Mouse (Mus musculus) bone marrow macrophage, adult 2 months (primary cell): ENCODE measurements around the gene Sp140. TPM values are rescaled to one million over a fixed set of nuclear protein-coding genes. Genes with fewer than 3 reads are reported as not detected.
"Not testable (repeated sequence)": the region's sequence is repeated elsewhere in the genome, so short reads cannot be mapped to it uniquely, and the experiment has no call there.

Experiments
- H3K27ac ChIP-seq: 2 replicates; pipeline ENCODE4 v1.5.1; 2012; ENCODE audit warnings: low read depth, low read length; ENCODE audit not compliant: insufficient read depth
- H3K4me1 ChIP-seq: 2 replicates; pipeline ENCODE4 v1.6.1; 2012; ENCODE audit warnings: low read length; ENCODE audit not compliant: control insufficient read depth, insufficient read depth
- H3K4me3 ChIP-seq: 2 replicates; pipeline ENCODE4 v1.5.1; 2012; ENCODE audit warnings: mild to moderate bottlenecking, low read length, moderate library complexity; ENCODE audit not compliant: insufficient read depth
- polyA plus RNA-seq: library from polyadenylated mRNA; stranded (reverse); fragments of >200 nt; gene quantifications from 2 replicates; pipeline ENCODE4 v1.2.4, GENCODE M21; 2012; ENCODE audit not compliant: missing spikeins, insufficient read depth, insufficient read length

The Sp140 gene
- 69.8 and 72.9 TPM in 2 replicates for polyA plus RNA-seq

DNA sequence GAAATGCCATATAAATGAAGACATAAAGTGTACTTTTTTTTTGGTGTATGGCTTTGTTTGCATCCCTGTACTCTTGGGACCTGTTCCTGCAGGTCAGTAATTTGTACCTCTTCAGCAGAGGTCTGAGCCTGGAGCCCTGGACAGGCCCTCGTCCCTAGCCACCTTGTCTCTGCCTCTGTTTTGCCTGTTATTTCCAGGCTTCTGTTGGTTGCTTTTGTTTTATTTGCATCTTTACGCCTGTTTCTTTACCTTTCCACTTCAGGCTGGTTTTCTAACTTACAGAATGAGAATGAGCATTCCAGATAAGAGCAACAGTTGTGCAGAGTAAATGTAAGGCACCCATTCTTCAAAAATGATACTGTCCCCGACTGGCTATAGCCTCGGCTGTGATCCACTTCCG, at the start of gene Sp140:
Gene Sp140 (plus strand): TSS at position 301 of the 400 bp plus-strand sequence.
- H3K4me1 ChIP-seq, result not testable (repeated sequence)
- H3K27ac ChIP-seq, result peak within 1 kb of the TSS; percentile 42
- peak within 1 kb of the TSS; percentile 50 for H3K4me3 ChIP-seq

- H3K4me1 ChIP-seq, H3K4me3 ChIP-seq, H3K27ac ChIP-seq: not testable (repeated sequence)
Observed at GRCm38 (mm10) chr1:85555261-85555660, 44.9 kb upstream of the Sp140 start.

DNA sequence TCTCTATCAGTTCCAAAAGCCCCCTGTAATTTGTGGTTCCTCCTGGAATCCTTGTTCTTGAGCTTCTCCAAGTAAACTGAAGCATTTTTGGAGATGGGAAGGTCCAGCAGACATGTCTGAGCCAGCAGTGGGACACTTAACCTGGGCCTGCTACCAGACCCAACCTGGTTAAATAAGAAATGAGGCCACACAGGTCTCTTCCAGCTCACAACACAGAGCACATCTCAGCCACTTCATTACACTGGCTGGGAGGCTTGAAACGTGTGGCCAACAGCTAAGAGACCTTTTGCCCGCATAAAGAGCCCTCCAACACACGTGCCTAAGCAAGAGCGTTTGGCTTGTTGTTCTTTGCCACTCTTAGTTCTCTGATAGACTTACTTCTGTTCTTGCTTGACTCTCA, 26.6 kb upstream of the Sp140 start:
- H3K4me3 ChIP-seq, H3K4me1 ChIP-seq: not testable (repeated sequence)

DNA sequence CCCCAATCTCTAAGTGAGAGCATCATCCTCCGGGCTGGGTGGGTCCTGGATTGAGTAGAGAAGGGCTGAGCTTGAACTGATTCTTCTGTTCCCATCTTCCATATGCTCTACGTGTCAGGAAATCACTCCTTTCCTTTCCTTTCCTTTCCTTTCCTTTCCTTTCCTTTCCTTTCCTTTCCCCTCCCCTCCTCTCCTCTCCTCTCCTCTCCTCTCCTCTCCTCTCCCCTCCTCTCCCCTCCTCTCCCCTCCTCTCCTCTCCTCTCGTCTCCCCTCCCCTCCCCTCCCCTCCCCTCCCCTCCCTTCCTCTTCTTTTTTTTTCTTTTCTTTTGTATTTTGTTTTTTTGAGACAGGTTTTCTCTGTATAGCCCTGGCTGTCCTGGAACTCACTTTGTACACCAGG, 24.8 kb upstream of the Sp140 start, which contains the start of gene G530012D18Rik:
Gene G530012D18Rik (plus strand): TSS at position 301 of the 400 bp plus-strand sequence.
- not testable (repeated sequence) for H3K4me3 ChIP-seq, H3K27ac ChIP-seq, H3K4me1 ChIP-seq

More for the DNA sequence above, 26.6 kb upstream of the Sp140 start:
- H3K27ac ChIP-seq, result not testable (repeated sequence)

DNA sequence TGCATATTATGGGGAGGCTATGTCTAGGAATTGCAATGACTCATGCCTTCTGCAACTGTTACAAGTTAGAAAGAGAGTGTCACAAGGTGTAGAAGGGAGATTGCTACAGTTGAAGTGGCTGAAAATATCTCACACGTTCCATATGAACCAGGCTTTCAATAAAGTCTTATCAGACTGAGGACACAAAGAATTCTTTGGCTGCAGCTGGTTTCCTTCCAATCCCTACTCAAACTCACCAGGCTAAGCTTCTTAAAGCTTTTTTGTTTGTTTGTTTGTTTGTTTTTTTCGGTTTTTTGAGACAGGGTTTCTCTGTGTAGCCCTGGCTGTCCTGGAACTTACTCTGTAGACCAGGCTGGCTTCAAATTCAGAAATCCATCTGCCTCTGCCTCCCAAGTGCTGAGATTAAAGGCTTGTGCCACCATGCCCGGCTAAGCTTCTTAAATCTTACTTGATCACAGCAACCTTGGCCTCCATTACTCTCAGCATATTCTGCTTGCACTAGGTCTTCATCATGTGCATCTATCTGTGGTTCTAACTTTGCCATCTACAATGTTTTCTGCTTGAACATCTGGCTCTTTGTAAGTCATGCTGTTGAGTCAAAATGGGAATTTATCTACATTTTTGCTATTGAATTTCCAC, 21.7 kb upstream of the Sp140 start:
- H3K4me3 ChIP-seq, H3K4me1 ChIP-seq, H3K27ac ChIP-seq: not testable (repeated sequence)

DNA sequence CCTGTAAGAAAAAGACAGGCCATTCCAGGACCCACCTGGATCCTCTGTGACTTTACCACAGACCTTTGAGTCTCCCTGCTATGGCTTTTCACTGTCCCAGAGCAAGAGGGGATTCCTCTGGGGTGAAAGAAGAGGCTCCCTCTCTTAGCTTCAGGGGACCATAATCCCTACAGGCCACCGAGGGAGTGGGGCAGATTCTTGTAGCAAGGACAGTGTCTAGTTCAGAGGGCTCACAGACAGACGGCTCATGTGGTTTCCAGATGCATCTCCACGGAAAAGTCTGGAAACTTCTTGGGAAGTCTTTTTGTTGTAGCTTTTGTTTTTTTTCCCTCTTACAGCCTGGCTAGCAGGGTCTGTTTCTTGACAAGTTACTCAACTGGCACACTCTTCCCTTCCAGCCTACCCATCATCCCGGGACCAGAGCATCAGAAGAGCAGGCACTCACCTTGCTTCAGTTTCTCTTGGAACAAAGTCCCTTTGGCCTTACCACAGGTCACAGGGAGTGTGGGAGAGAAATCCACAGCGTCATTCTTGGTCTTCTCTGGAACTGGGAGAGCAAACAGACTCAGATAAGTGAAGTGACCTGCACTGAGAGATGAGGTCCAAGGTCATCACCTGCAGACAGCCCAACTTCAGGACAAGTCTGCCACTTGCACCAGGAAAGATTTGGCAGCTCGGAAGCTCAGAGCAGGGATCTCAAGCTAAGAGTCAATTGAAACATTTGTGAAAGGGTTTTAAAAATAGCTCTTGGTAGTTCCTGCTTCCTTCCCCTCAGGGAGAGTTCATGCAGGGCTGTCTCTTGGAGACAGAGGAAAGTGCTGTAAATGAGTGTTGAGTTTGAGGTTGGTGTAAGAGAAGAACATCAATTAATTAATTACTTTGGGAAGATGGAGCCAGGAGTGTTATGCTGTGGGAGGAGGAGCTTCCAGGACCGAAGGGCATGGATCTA, 20.7 kb upstream of the Sp140 start:
- H3K4me1 ChIP-seq, H3K4me3 ChIP-seq, H3K27ac ChIP-seq: not testable (repeated sequence)

- not testable (repeated sequence) for H3K4me1 ChIP-seq, H3K27ac ChIP-seq, H3K4me3 ChIP-seq
Observed at GRCm38 (mm10) chr1:85580148-85580534, 20.0 kb upstream of the Sp140 start.

GRCm38 (mm10) chr1:85580578-85580977, 19.6 kb upstream of the Sp140 start:
- not testable (repeated sequence) for H3K27ac ChIP-seq, H3K4me3 ChIP-seq, H3K4me1 ChIP-seq

DNA sequence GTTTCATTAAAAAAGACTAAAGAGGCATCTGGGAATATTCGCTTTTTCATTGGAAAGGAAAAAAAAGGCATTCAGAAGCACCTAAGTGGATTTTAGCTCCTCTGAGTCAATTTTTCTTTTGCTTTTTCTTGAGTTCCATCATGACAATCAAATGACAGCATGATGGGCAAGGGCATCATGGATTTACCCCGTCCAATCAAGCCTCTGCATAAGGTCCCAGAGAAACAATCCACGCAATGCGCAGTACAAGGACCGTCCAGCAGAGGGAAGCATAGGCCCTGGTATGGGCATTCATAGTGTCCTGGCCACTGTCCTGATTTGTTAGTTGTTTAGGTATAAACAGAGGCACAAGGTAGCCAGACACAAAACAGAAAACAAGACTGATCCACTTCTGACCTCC, 18.7 kb upstream of the Sp140 start:
- H3K27ac ChIP-seq, H3K4me1 ChIP-seq, H3K4me3 ChIP-seq: not testable (repeated sequence)

DNA sequence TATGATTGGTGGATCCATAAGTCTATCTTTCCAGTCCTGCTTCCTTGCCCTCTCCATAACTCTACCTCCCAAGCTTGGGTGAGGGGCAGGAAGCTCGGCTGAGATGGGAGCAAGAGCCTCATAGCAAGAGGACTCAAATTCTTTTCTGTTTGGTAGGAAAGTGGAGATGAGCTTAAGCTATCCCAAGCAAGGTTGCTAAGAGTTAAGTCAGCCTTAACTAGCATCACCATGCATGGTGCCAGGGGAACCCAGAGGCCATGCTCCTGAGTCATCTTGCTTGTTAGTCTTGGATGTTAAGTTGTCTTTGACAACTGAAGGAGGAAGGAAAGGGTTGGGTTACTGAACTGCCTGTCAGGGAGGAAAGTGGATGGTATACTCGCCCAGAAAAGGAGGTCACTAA, 11.5 kb upstream of the Sp140 start:
- H3K4me1 ChIP-seq, H3K4me3 ChIP-seq, H3K27ac ChIP-seq: not testable (repeated sequence)

DNA sequence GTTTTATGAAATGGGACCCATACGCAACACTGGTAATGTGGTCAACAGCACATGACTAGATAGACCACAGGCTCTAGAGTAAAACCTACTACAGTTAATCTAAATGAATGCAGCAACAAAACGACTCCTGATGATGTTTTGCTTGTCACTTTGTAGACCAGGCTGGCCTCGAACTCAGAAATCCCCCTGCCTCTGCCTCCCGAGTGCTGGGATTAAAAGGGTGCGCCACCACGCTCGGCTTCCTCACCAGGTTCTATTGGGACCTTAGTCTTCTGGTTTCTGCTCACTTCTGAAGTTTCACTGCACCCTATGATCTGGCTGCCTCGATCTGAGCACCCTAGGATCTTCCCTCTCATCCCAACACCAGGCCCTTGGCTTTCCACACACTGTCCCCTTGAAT, 7.7 kb upstream of the Sp140 start:
- H3K4me3 ChIP-seq, H3K4me1 ChIP-seq, H3K27ac ChIP-seq: not testable (repeated sequence)

DNA sequence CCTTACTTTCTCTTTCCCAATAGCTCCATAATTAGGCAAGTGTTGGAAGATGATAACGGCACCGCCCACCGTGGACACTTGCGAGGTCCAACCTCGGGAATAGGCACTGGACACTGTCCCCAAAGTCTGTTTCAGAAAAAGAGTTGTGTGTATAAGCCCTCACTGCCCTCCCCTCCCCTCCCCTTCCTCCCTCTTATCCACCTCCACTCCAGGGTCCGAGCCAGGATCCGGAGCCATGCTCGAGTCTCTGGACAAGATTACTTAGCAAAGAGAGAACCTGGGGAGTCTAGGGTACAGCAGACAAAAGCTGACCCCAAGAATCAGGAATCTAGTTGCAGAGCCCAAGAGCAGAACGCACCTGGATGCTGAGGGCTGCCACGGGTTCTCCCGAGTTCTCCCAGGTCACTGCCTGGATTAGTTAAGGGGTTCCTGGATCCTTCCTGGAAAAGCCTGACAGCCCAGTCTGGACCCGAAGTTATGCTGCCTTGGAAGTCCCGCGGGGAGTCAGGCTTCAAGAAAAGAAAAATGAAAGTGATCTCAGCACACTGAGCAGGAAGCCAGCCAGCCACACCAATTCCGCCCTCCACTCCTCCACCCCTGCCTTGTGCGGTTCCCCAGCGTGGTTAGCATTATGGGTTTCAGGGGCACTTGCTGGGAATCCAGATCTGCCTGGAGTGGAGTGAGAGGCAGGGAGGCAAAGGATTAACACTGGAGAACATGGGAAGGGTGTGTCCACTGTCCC, 1.7 kb upstream of the Sp140 start, which contains the start of gene Sp110:
Gene Sp110 (minus strand): TSS at position 547 of the 742 bp plus-strand sequence.
- H3K27ac ChIP-seq, result 0 out of 2 replicates have a peak within 1 kb of the TSS, but pooled peaks have one; percentile 21
- not testable (repeated sequence) for H3K4me1 ChIP-seq
- H3K4me3 ChIP-seq, result peak within 1 kb of the TSS; percentile 53

DNA sequence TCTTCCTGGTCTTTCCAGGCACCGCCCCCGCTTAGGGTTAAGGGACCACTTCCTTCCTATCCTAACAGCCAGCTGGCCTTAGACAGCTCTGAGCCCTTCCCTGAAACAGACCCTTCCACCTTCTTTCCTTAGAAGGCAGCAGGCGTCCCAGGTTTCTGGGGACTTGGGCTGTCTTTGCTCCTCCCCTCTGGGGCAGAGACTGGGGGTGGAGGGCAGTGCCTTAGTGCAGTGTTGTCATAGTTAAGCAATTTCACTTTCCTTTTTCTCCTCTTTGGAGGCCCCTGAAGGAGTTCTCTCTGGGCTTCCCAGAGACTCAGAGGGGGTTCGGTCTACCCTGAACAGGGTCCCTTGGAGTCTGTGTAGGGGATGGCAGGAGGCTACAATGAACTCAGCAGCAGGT, 616 bp downstream of the Sp140 start:
- not testable (repeated sequence) for H3K4me1 ChIP-seq
- Histone ChIP-seq H3K27ac (peak overlapping the region; percentile 42), H3K4me3 (peak overlapping the region; percentile 50)

DNA sequence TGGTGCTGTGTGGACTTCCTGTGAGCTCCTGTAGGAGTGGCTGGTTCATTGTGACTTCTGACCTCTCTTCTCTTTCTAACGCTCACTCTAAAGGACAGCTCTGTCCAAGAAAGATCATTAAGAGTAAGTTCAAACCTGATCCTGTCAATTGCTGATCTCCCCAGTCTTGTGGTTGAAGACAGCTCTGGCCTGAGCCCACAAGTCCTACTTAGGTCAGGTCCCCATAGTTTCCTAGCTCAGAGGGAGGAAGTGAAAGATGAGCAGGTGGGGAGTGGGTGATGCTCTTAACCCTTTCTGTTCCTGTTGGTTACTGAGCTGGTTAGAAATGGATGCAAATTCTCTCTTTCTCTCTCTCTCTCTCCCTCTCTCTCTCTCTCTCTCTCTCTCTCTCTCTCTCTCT, 4.2 kb downstream of the Sp140 start:
- not testable (repeated sequence) for H3K4me3 ChIP-seq, H3K4me1 ChIP-seq, H3K27ac ChIP-seq

DNA sequence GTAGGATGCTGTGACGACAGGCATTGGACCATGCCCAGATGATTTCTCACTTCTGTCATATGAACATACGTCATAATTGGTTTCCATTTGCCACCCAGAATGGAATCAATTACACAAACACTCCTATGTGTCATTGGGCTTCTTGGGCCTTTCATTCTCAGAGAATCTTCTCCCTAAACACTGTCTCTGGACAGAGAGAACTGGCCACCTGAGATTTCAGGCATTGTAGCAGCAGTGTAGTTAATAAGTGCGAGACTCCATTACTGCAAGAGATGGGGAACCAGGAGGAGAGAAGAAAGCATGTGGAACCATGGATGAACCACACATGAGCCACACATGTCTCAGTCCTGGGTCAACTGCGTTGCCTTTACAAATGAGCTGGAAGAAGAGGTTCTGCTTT, 8.2 kb downstream of the Sp140 start:
- peak overlapping the region; percentile 19; the same call in 1 of the 2 replicates for H3K27ac ChIP-seq
- not testable (repeated sequence) for H3K4me3 ChIP-seq, H3K4me1 ChIP-seq
